Mouse (Mus musculus) embryonic facial prominence, embryonic 10.5 days (tissue): ENCODE data around the gene Cdt1. TPM values are rescaled to one million over a fixed set of nuclear protein-coding genes. Genes with fewer than 3 reads are reported as not detected.

Source experiments
- DNase-seq: peaks from one replicate; pipeline ENCODE4 v3.0.0-alpha.2; 2017; ENCODE audit warnings: low spot score
- H3K27ac ChIP-seq: fragments of 300-500 bp; sonication (generic); replicated peaks from 2 replicates; pipeline ENCODE4 v1.5.1; 2016; ENCODE audit warnings: mild to moderate bottlenecking
- H3K27me3 ChIP-seq: fragments of 300-500 bp; sonication (generic); replicated peaks from 2 replicates; pipeline ENCODE4 v1.6.1; 2016; ENCODE audit warnings: low read depth, mild to moderate bottlenecking; ENCODE audit not compliant: poor library complexity, severe bottlenecking
- H3K36me3 ChIP-seq: fragments of 300-500 bp; sonication (generic); replicated peaks from 2 replicates; pipeline ENCODE4 v1.6.1; 2016; ENCODE audit warnings: mild to moderate bottlenecking, moderate library complexity
- H3K4me1 ChIP-seq: fragments of 300-500 bp; sonication (generic); 2 replicates; pipeline ENCODE4 v1.6.1; 2016
- H3K4me3 ChIP-seq: fragments of 300-500 bp; sonication (generic); 2 replicates; pipeline ENCODE4 v1.5.1; 2016; ENCODE audit warnings: mild to moderate bottlenecking, moderate library complexity
- H3K9me3 ChIP-seq: fragments of 300-500 bp; sonication (generic); 2 replicates; pipeline ENCODE4 v1.6.1; 2016; ENCODE audit warnings: mild to moderate bottlenecking
- WGBS: fragments of 180-500 bp; shearing (Covaris S2); methylation state at CpG from one replicate; pipeline ENCODE4 v1.1.7; 2016; 5-methylcytosine and 5-hydroxymethylcytosine counted together
- polyA plus RNA-seq: library from polyadenylated mRNA; unstranded; fragments of >200 nt; fragmentation: Nextera tagmentation; extraction: Ambion mirVana; gene quantifications from 2 replicates; pipeline ENCODE4 v1.2.1, GENCODE M21; 2016

The Cdt1 gene
- polyA plus RNA-seq, 1 experiment from 2014 or later, result 70.0 TPM

DNA sequence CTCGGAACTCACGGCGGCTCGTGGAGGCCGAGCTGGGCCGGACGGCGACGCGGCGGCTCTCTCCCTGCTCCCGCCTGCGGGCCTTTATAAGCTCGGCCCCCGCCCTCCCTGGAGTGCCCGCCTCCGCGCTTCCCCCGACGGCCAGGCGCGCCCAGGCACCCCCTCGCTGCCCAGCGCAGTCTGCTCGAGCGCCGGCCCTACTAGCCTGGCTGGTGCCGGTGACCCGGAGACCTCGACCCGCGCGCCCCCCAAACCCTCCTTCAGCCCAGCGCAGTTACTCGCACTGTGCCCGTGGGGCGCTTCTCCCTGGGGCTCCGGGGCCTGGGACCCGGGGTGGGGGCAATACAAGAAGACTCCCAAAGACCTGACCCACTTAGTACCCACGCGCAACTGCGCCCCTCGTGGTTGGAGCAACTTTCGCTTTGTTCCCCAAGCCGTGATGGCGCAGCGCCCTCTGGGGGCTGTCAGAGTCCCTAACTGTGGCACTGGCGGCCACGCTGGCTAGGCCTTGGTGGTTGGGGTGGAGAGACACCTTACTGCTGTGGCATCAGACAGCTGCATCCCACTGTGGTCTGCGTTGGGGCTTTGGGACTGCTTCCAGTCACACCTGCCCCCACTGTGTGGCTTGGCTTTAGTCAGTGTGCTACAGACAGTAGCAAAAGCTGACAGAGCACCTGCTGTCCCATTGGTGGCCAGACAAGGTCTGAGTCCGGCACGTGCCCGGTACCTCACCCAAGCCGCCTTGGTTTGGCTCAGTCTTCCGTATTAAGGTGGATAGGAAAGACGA lies 16.4 kb upstream of the Cdt1 start, which contains the start of gene Piezo1:
Gene Piezo1 (minus strand): TSS at position 65 of the 787 bp plus-strand sequence.
- peak within 1 kb of the TSS; percentile 92 for H3K27ac ChIP-seq
- 10% methylated on average over 56 of the region's 56 CpGs for WGBS
- H3K36me3 ChIP-seq, result no peaks in the 10 kb centered on the region
- no peaks in the 10 kb centered on the region for H3K9me3 ChIP-seq
- peak within 1 kb of the TSS; percentile 69 for H3K4me3 ChIP-seq
- peaks cover 30% of the 10 kb centered on the region for H3K27me3 ChIP-seq
- H3K4me1 ChIP-seq, result peaks cover 56% of the 10 kb centered on the region
- peak; percentile 89 for DNase-seq

DNA sequence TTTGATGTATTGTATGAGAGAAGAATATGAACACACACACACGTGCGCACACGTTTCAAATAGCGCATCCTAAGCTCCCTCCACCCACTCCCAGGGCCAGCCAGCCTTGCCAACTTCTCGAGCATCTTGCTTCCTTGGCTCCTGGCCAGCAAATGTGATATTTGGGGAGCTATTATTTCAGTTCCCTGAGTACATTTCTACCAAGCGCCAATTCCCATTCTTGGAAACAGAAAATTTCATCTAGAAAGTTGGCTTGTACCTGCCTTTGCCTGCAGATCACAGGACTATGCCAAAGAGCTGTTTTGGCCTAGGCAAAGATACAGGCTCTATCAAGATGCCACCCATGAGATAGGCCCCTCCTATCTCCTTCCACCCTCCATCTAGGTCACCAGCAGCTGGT lies 13.0 kb upstream of the Cdt1 start:
- Histone ChIP-seq H3K4me1 (peaks cover 46% of the 10 kb centered on the region), H3K9me3 (no peaks in the 10 kb centered on the region), H3K27me3 (peaks cover 18% of the 10 kb centered on the region), H3K36me3 (no peaks in the 10 kb centered on the region), H3K4me3 (no peak overlapping the region), H3K27ac (no peak overlapping the region)
- WGBS, result 88% methylated on average over 6 of the region's 6 CpGs
- DNase-seq, result no peak

DNA sequence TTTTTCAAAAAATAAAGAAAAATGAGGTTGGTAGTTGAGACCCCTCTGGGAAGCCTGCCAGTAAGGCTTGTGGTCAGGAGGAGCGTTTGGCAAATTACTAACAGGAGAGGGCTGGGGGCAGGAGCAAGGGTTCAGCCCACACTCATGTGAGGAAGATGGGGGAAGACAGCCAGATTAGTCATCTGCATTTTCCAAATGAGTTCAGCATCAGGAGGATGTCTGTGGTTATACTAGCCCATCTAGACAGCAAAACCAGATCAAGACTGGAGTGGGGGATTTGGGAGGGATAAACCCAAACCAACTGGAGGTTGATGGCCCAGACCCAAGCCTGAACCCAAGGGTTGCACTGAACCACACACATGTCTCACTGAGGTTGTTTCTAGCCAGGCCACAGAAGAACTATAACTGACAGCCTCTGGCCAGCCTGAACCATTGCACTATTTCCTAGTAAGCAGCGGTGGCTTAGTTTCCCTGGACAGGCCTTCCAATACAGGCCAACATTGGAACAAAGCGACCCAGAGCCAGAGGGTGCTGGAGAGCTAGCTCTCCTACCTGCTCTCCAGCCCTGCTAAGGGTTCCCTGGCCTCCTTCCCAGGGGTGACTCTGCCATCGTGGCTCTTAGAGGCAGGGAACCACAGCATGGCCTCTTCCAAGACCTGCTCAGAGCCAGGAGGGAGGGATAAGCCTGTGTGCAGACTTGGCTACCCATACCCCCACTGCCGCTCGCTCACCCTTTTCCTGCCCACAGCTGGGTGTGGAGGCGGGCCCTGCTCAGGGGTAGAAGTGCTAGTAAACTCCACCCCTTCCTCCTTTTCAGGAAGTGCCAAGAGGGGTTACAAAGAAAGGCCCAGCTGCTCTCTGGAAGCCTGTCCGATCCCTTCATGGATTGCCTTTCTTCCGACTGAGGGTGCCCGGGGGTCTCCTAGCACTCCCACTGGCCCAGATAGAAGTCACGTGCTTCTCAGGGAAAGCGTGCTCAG lies 11.5 kb upstream of the Cdt1 start:
- Histone ChIP-seq H3K27ac (peak overlapping the region; percentile 74), H3K9me3 (no peaks in the 10 kb centered on the region), H3K36me3 (no peaks in the 10 kb centered on the region), H3K4me3 (no peak overlapping the region), H3K27me3 (peaks cover 3% of the 10 kb centered on the region), H3K4me1 (peaks cover 31% of the 10 kb centered on the region)
- no peak for DNase-seq
- 65% methylated on average over 12 of the region's 12 CpGs for WGBS

DNA sequence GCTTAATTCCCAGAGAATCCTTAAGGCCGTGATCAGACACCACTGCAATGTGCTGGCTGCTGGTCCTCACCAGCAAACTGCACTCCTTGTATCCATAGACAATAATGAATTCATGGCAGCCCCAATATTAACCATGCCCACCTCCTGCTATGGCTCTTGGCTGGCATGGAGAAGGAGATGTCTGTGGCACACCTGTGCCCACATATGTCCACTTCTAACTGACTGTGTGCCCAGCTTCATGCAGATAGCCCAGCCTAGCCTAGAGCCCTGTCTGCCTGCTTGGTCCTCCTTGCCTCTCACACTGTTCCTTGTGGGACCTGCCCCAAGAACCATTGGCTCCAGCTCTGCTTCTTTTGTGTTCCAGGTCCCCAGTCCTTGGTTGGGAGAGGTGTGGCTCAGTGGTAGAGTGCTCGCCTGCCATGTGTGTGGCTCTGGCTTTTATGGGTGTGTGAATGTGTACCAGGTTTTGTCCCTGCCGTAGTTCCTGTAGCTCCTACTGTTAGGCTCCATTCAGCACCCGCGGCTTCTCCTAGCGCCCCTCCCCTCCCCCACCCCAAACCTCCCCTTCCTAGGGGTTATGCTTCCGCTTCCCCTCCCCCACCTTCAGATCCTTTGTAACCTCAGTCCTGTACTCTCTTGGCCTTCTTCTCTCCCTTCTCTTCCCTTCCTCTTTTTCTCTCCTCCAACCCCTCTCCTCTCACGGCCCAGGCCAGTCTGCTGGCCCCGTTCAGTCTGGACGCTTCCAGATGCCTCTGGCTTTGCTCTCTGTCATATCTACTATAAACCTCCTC lies 10.4 kb upstream of the Cdt1 start:
- Histone ChIP-seq H3K36me3 (no peaks in the 10 kb centered on the region), H3K4me3 (no peak overlapping the region), H3K4me1 (peaks cover 27% of the 10 kb centered on the region), H3K27me3 (no peaks in the 10 kb centered on the region), H3K27ac (peak overlapping the region; percentile 74), H3K9me3 (no peaks in the 10 kb centered on the region)
- 48% methylated on average over 10 of the region's 10 CpGs for WGBS
- DNase-seq, result peak; percentile 38

DNA sequence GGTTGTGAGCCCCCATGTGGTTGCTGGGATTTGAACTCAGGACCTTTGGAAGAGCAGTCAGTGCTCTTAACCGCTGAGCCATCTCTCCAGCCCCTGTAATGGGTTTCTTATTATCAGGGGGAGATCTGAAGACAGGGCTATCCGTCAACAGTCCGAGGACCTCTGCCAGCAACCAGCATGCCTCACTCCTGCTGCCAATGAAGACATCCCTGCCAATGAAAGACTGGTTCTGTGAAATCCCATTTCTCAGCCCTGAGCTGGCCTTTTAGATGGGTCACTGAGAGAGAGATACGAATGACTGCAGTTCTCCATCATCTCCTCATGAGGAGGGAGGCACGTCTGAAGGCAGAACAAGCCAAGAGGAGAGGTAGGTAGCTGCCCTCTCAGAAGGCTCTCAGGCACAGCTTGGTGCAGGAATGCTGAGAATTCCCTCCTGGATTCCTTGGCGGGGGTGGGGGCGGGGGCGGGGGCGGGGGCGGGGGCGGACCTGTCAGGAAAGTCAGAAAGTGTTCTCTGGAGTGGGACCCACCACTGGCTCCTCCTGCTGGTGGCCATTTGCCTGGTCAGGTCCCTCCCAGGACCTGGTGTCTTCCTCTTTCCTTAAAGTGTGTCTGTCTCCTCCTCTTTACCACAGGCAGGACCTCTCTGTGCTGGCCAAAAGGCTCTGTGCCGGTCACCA lies 9.0 kb upstream of the Cdt1 start:
- no peaks in the 10 kb centered on the region for H3K27me3 ChIP-seq
- WGBS, result 14% methylated on average over 12 of the region's 12 CpGs
- peak overlapping the region; percentile 60 for H3K27ac ChIP-seq
- peak; percentile 69 for DNase-seq
- no peaks in the 10 kb centered on the region for H3K9me3 ChIP-seq
- H3K4me1 ChIP-seq, result peaks cover 27% of the 10 kb centered on the region
- peak overlapping the region; percentile 25; the same call in 1 of the 2 replicates for H3K4me3 ChIP-seq
- H3K36me3 ChIP-seq, result no peaks in the 10 kb centered on the region

DNA sequence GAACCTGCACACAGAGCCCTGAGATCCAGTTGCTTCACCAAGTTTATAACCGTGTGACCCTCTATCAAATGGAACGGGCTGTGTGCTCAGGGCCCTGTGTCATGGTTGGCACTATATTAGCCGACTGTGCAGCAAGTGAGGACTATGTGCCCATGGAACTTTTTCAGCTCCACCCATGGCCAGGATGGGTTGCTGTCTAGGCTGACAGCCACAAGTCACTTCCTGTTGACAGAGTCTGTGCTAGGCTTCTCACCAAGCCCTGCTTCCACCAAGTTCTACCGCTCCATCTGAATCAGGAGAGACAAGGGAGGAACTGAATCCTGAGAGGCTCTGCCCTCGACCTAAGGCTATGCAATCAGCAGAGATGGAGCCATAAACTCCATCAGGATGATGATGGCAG lies 6.6 kb upstream of the Cdt1 start:
- Histone ChIP-seq H3K4me3 (no peak overlapping the region), H3K27ac (no peak overlapping the region), H3K4me1 (peaks cover 26% of the 10 kb centered on the region), H3K9me3 (no peaks in the 10 kb centered on the region), H3K27me3 (no peaks in the 10 kb centered on the region), H3K36me3 (peaks cover 8% of the 10 kb centered on the region)
- 82% methylated on average over 5 of the region's 5 CpGs for WGBS
- no peak for DNase-seq

DNA sequence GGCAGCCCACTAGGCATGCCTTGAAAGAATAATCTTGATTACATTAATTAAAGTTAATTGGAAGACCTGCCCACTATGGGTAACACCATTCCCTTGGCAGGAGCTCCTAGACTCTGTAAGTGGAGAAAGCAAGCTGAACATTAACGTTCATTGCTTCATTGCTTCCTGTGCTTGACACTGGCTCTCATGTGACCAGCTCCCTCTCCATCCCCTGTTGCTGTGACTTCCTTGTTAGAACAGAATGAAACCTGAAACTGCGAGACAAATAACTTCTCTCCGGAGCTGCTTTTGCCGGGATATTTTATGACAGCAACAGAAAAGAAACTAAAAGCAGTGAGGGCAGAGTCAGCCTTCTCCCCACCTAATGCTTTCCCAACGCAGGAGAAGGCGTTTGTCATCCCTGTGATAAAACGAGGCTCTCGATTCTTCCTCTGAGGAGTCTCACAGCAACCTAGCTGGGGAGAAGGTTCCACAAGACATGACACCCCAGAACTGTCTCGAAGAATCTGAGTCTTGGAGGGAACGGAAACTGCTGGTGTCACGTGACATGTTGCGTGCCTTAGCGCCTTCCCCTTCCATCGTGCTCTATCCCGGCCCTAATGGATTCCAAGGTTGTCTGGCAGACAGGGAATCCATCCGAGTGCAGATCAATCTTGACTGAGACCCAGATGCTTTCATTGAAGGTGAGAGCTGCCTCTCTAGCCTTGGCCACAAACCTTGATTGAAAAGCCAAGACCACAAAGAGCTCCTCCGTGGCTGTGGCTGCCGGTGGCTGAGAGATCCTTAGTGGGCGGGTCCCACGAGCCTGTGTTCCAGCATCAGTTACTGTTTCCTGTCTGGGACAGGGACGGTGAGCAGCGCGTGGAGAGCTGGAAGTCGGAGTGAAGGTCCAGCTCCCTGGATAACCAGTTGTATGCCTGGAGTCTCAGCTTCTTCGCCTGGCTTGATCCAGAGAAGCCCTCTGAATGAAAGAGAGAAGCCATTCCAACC lies 3.2 kb upstream of the Cdt1 start:
- Histone ChIP-seq H3K36me3 (peaks cover 17% of the 10 kb centered on the region), H3K4me3 (no peak overlapping the region), H3K27ac (no peak overlapping the region), H3K4me1 (peaks cover 29% of the 10 kb centered on the region), H3K9me3 (no peaks in the 10 kb centered on the region), H3K27me3 (no peaks in the 10 kb centered on the region)
- DNase-seq, result no peak
- 88% methylated on average over 25 of the region's 25 CpGs for WGBS

DNA sequence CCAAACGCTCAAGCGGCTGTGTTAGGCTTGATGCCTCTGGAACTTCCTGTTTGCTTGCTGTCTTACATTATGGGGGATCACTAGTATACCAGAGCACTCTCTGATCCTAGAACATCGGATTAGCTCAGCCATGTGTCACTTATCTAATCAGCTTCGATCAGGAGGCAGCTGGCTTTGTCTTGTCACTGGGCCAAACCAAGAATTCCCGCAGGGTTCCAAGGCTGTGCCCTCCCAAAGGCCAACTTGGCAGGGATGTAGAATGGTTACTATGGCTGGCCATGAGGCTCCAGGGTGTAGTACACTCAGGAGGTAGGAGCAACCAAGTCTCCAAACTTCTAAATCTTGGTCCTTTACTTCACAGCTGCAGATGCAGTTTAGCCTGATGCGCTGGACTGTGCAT lies 1.0 kb upstream of the Cdt1 start:
- 40% methylated on average over 6 of the region's 6 CpGs for WGBS
- no peak for DNase-seq
- no peaks in the 10 kb centered on the region for H3K27me3 ChIP-seq
- H3K4me1 ChIP-seq, result peaks cover 38% of the 10 kb centered on the region
- H3K36me3 ChIP-seq, result peaks cover 38% of the 10 kb centered on the region
- H3K27ac ChIP-seq, result peak overlapping the region; percentile 96
- peak overlapping the region; percentile 82 for H3K4me3 ChIP-seq
- no peaks in the 10 kb centered on the region for H3K9me3 ChIP-seq

DNA sequence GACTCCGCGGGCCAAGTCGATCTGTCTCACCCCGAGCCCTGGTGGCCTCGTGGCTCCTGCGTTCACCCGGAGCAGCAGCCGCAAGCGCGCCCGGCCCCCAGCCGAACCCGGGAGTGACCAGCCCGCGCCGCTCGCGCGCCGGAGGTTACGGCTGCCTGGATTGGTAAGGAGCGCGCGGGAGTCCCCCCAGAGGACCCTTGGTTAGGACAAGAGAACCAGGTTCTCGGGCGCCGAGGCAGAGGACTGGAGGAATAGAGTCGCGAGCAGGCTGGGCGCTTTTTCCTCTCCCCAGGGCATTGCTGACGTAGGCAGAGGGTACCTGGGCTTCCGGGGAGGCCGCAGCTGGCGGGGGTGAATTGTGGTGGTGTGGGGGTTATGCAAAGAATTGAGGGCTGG lies 292 bp downstream of the Cdt1 start:
- no peak for DNase-seq
- H3K4me1 ChIP-seq, result peaks cover 46% of the 10 kb centered on the region
- WGBS, result under 1% methylated on average over 34 of the region's 34 CpGs
- peak overlapping the region; percentile 96 for H3K27ac ChIP-seq
- no peaks in the 10 kb centered on the region for H3K9me3 ChIP-seq
- H3K36me3 ChIP-seq, result peaks cover 52% of the 10 kb centered on the region
- peak overlapping the region; percentile 82 for H3K4me3 ChIP-seq
- no peaks in the 10 kb centered on the region for H3K27me3 ChIP-seq

DNA sequence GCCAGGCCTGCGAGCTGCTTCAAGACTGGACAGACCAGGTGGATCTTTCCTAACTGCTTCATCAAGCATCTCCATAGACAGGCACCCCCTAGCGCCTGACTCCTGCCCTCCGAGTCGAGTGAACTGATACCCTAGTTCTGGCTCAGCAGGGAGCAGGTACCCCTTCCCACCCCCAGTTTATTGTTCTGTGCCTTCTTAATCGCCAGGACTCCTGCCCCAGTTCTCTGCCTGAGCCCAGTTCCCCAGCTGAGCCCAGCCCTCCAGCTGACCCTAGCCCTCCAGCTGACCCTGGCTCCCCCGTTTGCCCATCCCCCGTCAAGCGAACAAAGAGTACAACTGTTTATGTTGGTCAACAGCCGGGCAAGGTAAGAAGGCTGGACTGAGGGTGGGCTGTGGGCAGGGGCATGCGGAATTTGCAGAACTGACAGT lies 1.1 kb downstream of the Cdt1 start:
- Histone ChIP-seq H3K4me3 (peak overlapping the region; percentile 82), H3K27ac (peak overlapping the region; percentile 96), H3K27me3 (no peaks in the 10 kb centered on the region), H3K36me3 (peaks cover 60% of the 10 kb centered on the region), H3K9me3 (no peaks in the 10 kb centered on the region), H3K4me1 (peaks cover 53% of the 10 kb centered on the region)
- DNase-seq, result peak; percentile 57
- WGBS, result 7% methylated on average over 10 of the region's 10 CpGs

DNA sequence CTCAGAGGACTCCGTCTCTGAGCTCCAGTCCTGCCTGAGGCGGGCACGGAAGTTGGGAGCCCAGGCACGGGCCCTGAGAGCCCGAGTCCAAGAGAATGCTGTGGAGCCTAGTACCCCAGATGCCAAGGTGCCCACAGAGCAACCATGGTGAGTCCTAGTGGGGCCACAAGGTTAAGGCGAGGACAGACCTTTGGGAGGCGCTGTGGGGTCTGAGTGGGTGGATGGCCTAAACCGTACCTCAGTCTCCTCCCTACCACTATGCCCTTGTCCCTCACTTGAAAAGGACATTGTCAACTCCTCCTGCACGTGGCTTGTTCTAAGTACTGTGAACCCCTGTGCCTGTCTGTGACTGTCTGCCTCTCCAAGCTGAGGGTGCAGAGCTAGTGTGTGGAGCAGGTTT lies 1.5 kb downstream of the Cdt1 start:
- no peaks in the 10 kb centered on the region for H3K27me3 ChIP-seq
- no peak for DNase-seq
- H3K36me3 ChIP-seq, result peaks cover 64% of the 10 kb centered on the region
- peaks cover 57% of the 10 kb centered on the region for H3K4me1 ChIP-seq
- no peaks in the 10 kb centered on the region for H3K9me3 ChIP-seq
- WGBS, result 68% methylated on average over 9 of the region's 9 CpGs
- peak overlapping the region; percentile 82 for H3K4me3 ChIP-seq
- H3K27ac ChIP-seq, result peak overlapping the region; percentile 96
